ENCODE assay signal across 9 mouse cellular contexts in genomic region chr4:155283585-155283984, GRCm38 (mm10). TPM values are rescaled to one million over a fixed set of nuclear protein-coding genes. Genes with fewer than 3 reads are reported as not detected.
DNase-seq lines count a peak whose midpoint lies in the region; ATAC-seq lines count a peak whose summit lies in the region.
"Had no signal": no experiment of that assay in that cellular context is flagged by ENCODE, and none has a peak within 500 bp of the region (broad histone marks: within the 10 kb centered on the region; RNA-seq: fewer than 3 reads in every experiment).

No protein-coding gene starts in this region.

- H3K27me3 ChIP-seq in heart, embryonic 16.5 days (ENCODE audit: control insufficient read depth, insufficient read depth, low read length): no peaks in the 10 kb centered on the region
- no peaks in the 10 kb centered on the region for H3K27me3 ChIP-seq in embryonic facial prominence, embryonic 14.5 days (replicated peaks; ENCODE audit: control insufficient read depth, insufficient read depth, low read length)
- no peaks in the 10 kb centered on the region for H3K27me3 ChIP-seq in limb, embryonic 11.5 days (ENCODE audit: control insufficient read depth, insufficient read depth, low read length)

- no peak for ATAC-seq in heart, embryonic 16.5 days (replicated peaks; ENCODE audit: extremely low read depth, insufficient read depth, low FRiP score)
- ATAC-seq in embryonic facial prominence, embryonic 14.5 days (ENCODE audit: low read depth): peak; percentile 30
- ATAC-seq in limb, embryonic 11.5 days (ENCODE audit: insufficient number of reproducible peaks, low FRiP score, low TSS enrichment, low read depth): peak; percentile 18; the same call in 1 of the 2 replicates

- peak overlapping the region; percentile 36; the same call in 1 of the 2 replicates for H3K4me2 ChIP-seq in heart, embryonic 16.5 days (ENCODE audit: low read depth, low read length)
- peak overlapping the region; percentile 50 for H3K4me2 ChIP-seq in embryonic facial prominence, embryonic 14.5 days (ENCODE audit: low read depth, low read length)
- H3K4me2 ChIP-seq in limb, embryonic 11.5 days (ENCODE audit: low read depth, severe bottlenecking): peak overlapping the region; percentile 34

- intact Hi-C loops in heart, postnatal 14 days (cut with DNase I): no loop called here

- peak overlapping the region; percentile 20; the same call in 1 of the 2 replicates for H3K27ac ChIP-seq in heart, embryonic 16.5 days (ENCODE audit: low read length)
- no peak overlapping the region; the same call in 1 of the 2 replicates for H3K27ac ChIP-seq in brown adipose tissue, adult 24 weeks (replicated peaks; ENCODE audit: low read depth, low read length)
- peak overlapping the region; percentile 98 for H3K27ac ChIP-seq in embryonic facial prominence, embryonic 14.5 days (replicated peaks; ENCODE audit: low read depth, low read length)
- peak overlapping the region; percentile 97 for H3K27ac ChIP-seq in limb, embryonic 11.5 days (replicated peaks; ENCODE audit: low read depth, low read length)

- WGBS in heart, embryonic 16.5 days: 58% methylated on average over 9 of the region's 9 CpGs
- 30% methylated on average over 9 of the region's 9 CpGs for WGBS in embryonic facial prominence, embryonic 14.5 days
- 30% methylated on average over 9 of the region's 9 CpGs for WGBS in limb, embryonic 11.5 days

- no peak for DNase-seq in heart, postnatal 14 days
- peak; percentile 72 for DNase-seq in embryonic facial prominence, embryonic 14.5 days (ENCODE audit: low spot score)
- no peak for DNase-seq in limb, embryonic 11.5 days (ENCODE audit: low spot score)
- DNase-seq in thymus, postnatal 14 days: no peak
- no peak for DNase-seq in thymus, postnatal 36 days
- DNase-seq in layer of hippocampus, postnatal 25 days (ENCODE audit: extremely low spot score in 1 of 2, low spot score in 1 of 2): no peak
- DNase-seq: layer of hippocampus, postnatal 36 days had no signal

- H3K36me3 ChIP-seq in heart, embryonic 16.5 days (ENCODE audit: control insufficient read depth, insufficient read depth): no peaks in the 10 kb centered on the region
- no peaks in the 10 kb centered on the region for H3K36me3 ChIP-seq in embryonic facial prominence, embryonic 14.5 days (ENCODE audit: control insufficient read depth, insufficient read depth, low read length)
- no peaks in the 10 kb centered on the region for H3K36me3 ChIP-seq in limb, embryonic 11.5 days (ENCODE audit: control insufficient read depth, insufficient read depth, low read length)

- no peak overlapping the region for H3K9ac ChIP-seq in heart, embryonic 16.5 days (ENCODE audit: low read length)
- peak overlapping the region; percentile 51 for H3K9ac ChIP-seq in embryonic facial prominence, embryonic 14.5 days (ENCODE audit: low read depth, low read length)
- H3K9ac ChIP-seq in limb, embryonic 11.5 days (ENCODE audit: low read length): peak overlapping the region; percentile 17

- H3K9me3 ChIP-seq in heart, embryonic 16.5 days (replicated peaks; ENCODE audit: control insufficient read depth, low read length): no peaks in the 10 kb centered on the region
- no peaks in the 10 kb centered on the region for H3K9me3 ChIP-seq in embryonic facial prominence, embryonic 14.5 days (ENCODE audit: control insufficient read depth, low read length)
- H3K9me3 ChIP-seq in limb, embryonic 11.5 days (ENCODE audit: control insufficient read depth, low read length): no peaks in the 10 kb centered on the region

- H3K4me1 ChIP-seq in heart, embryonic 16.5 days (ENCODE audit: control insufficient read depth, insufficient read depth, low read length): peaks cover 19% of the 10 kb centered on the region
- peaks cover 15% of the 10 kb centered on the region for H3K4me1 ChIP-seq in brown adipose tissue, adult 24 weeks (ENCODE audit: control insufficient read depth, insufficient read depth, insufficient read length, low read length)
- peaks cover 56% of the 10 kb centered on the region for H3K4me1 ChIP-seq in embryonic facial prominence, embryonic 14.5 days (ENCODE audit: control insufficient read depth, insufficient read depth, low read length)
- peaks cover 48% of the 10 kb centered on the region for H3K4me1 ChIP-seq in limb, embryonic 11.5 days (ENCODE audit: control insufficient read depth, insufficient read depth, low read length)

- H3K4me3 ChIP-seq in heart, embryonic 16.5 days (ENCODE audit: low read length): no peak overlapping the region
- 0 out of 2 replicates have a peak overlapping the region, but pooled peaks have one; percentile 11 for H3K4me3 ChIP-seq in brown adipose tissue, adult 24 weeks (ENCODE audit: insufficient read depth, low read depth, low read length)
- H3K4me3 ChIP-seq in embryonic facial prominence, embryonic 14.5 days (ENCODE audit: low read depth, low read length): peak overlapping the region; percentile 16
- H3K4me3 ChIP-seq in limb, embryonic 11.5 days (ENCODE audit: low read depth, low read length): peak overlapping the region; percentile 10

RNA-seq across cellular contexts. Expression of gene Faap20, which starts 34.0 kb away (rescaled TPM):
- 68.4 and 73.8 TPM in 2 replicates for polyA plus RNA-seq in heart, embryonic 16.5 days (2015; fragmentation: Nextera tagmentation; extraction: Ambion mirVana)
- total RNA-seq in heart, postnatal 14 days (2021): 10 to 100 TPM; 19.0 to 19.6 TPM
- 18.7 and 21.7 TPM in 2 replicates for polyA plus RNA-seq in brown adipose tissue, adult 24 weeks (2012; ENCODE audit: insufficient read depth, insufficient read length, missing spikeins)
- polyA plus RNA-seq in embryonic facial prominence, embryonic 14.5 days (2014; fragmentation: Nextera tagmentation; extraction: Ambion mirVana): 66.1 and 68.5 TPM in 2 replicates
- polyA plus RNA-seq in limb, embryonic 11.5 days (2014; fragmentation: Nextera tagmentation; extraction: Ambion mirVana): 103 and 104 TPM in 2 replicates
- total RNA-seq in layer of hippocampus, postnatal 25 days (2021): 10 to 100 TPM; 29.2 to 36.6 TPM
